Mouse (Mus musculus): Measurements from ENCODE around the gene Gapvd1. TPM values are rescaled to one million over a fixed set of nuclear protein-coding genes. Genes with fewer than 3 reads are reported as not detected.
"Not testable (repeated sequence)": the region's sequence is repeated elsewhere in the genome, so short reads cannot be mapped to it uniquely, and the experiment has no call there.

Gene Gapvd1
- polyA plus RNA-seq, 1 experiment from 2014 or later: 90.4 TPM

GRCm38 (mm10) chr2:34762174-34762573, 7.1 kb upstream of the Gapvd1 start:
- Histone ChIP-seq H3K9me3 (no peaks in the 10 kb centered on the region; the same call in 1 of the 2 replicates), H3K4me3 (no peak overlapping the region), H3K36me3 (no peaks in the 10 kb centered on the region), H3K27me3 (ENCODE audit: insufficient read depth, poor library complexity, severe bottlenecking) (no peaks in the 10 kb centered on the region), H3K27ac (no peak overlapping the region), H3K4me1 (replicated peaks) (no peaks in the 10 kb centered on the region)
- DNase-seq (ENCODE audit: low spot score): no peak
- WGBS: 89% methylated on average over 2 of the region's 2 CpGs

GRCm38 (mm10) chr2:34761272-34761671, 6.2 kb upstream of the Gapvd1 start:
- not testable (repeated sequence) for H3K9me3 ChIP-seq; H3K27me3 ChIP-seq (ENCODE audit: insufficient read depth, poor library complexity, severe bottlenecking); H3K27ac ChIP-seq; H3K4me3 ChIP-seq; H3K36me3 ChIP-seq; H3K4me1 ChIP-seq (replicated peaks); DNase-seq (ENCODE audit: low spot score)
- WGBS: 90% methylated on average over 5 of the region's 5 CpGs

GRCm38 (mm10) chr2:34757341-34757740, 2.3 kb upstream of the Gapvd1 start:
- DNase-seq (ENCODE audit: low spot score): no peak
- Histone ChIP-seq H3K36me3 (no peaks in the 10 kb centered on the region), H3K27me3 (ENCODE audit: insufficient read depth, poor library complexity, severe bottlenecking) (no peaks in the 10 kb centered on the region), H3K4me1 (replicated peaks) (peaks cover 18% of the 10 kb centered on the region), H3K9me3 (no peaks in the 10 kb centered on the region), H3K27ac (no peak overlapping the region), H3K4me3 (no peak overlapping the region)
- WGBS: 67% methylated on average over 1 of the region's 1 CpGs

- Histone ChIP-seq H3K36me3 (no peaks in the 10 kb centered on the region), H3K27me3 (ENCODE audit: insufficient read depth, poor library complexity, severe bottlenecking) (no peaks in the 10 kb centered on the region), H3K27ac (peak overlapping the region; percentile 98), H3K4me3 (peak overlapping the region; percentile 97), H3K4me1 (replicated peaks) (peaks cover 24% of the 10 kb centered on the region), H3K9me3 (no peaks in the 10 kb centered on the region)
- peak; percentile 90 for DNase-seq (ENCODE audit: low spot score)
- 0% methylated on average over 101 of the region's 106 CpGs for WGBS
Observed at GRCm38 (mm10) chr2:34753811-34754550, 1.1 kb downstream of the Gapvd1 start.

- no peak for DNase-seq (ENCODE audit: low spot score)
- Histone ChIP-seq H3K4me3 (no peak overlapping the region), H3K9me3 (no peaks in the 10 kb centered on the region), H3K27me3 (ENCODE audit: insufficient read depth, poor library complexity, severe bottlenecking) (no peaks in the 10 kb centered on the region), H3K36me3 (peaks cover 21% of the 10 kb centered on the region), H3K27ac (no peak overlapping the region), H3K4me1 (replicated peaks) (peaks cover 23% of the 10 kb centered on the region)
- whole genome bisulfite sequencing: 88% methylated on average over 2 of the region's 2 CpGs
Observed at GRCm38 (mm10) chr2:34750245-34750644, 4.8 kb downstream of the Gapvd1 start.

GRCm38 (mm10) chr2:34748479-34748878, 6.6 kb downstream of the Gapvd1 start:
- DNase-seq (ENCODE audit: low spot score): no peak
- Histone ChIP-seq H3K9me3 (no peaks in the 10 kb centered on the region), H3K4me3 (no peak overlapping the region), H3K27me3 (ENCODE audit: insufficient read depth, poor library complexity, severe bottlenecking) (no peaks in the 10 kb centered on the region), H3K27ac (no peak overlapping the region), H3K4me1 (replicated peaks) (peaks cover 17% of the 10 kb centered on the region), H3K36me3 (peaks cover 30% of the 10 kb centered on the region)
- 94% methylated on average over 4 of the region's 4 CpGs for WGBS

GRCm38 (mm10) chr2:34745673-34746072, 9.4 kb downstream of the Gapvd1 start:
- H3K27ac ChIP-seq: no peak overlapping the region
- no peak overlapping the region for H3K4me3 ChIP-seq
- WGBS: 95% methylated on average over 2 of the region's 2 CpGs
- H3K4me1 ChIP-seq (replicated peaks): no peaks in the 10 kb centered on the region
- no peak for DNase-seq (ENCODE audit: low spot score)
- no peaks in the 10 kb centered on the region for H3K9me3 ChIP-seq
- H3K36me3 ChIP-seq: peaks cover 42% of the 10 kb centered on the region
- no peaks in the 10 kb centered on the region for H3K27me3 ChIP-seq (ENCODE audit: insufficient read depth, poor library complexity, severe bottlenecking)

GRCm38 (mm10) chr2:34744476-34744875, 10.6 kb downstream of the Gapvd1 start:
- no peak for DNase-seq (ENCODE audit: low spot score)
- Histone ChIP-seq H3K36me3 (peaks cover 42% of the 10 kb centered on the region), H3K4me3 (no peak overlapping the region), H3K9me3 (no peaks in the 10 kb centered on the region), H3K27me3 (ENCODE audit: insufficient read depth, poor library complexity, severe bottlenecking) (no peaks in the 10 kb centered on the region), H3K4me1 (replicated peaks) (no peaks in the 10 kb centered on the region), H3K27ac (no peak overlapping the region)
- WGBS: 97% methylated on average over 8 of the region's 8 CpGs

- Histone ChIP-seq H3K4me1 (replicated peaks) (no peaks in the 10 kb centered on the region), H3K27ac (no peak overlapping the region), H3K27me3 (ENCODE audit: insufficient read depth, poor library complexity, severe bottlenecking) (no peaks in the 10 kb centered on the region), H3K4me3 (no peak overlapping the region), H3K36me3 (peaks cover 38% of the 10 kb centered on the region), H3K9me3 (no peaks in the 10 kb centered on the region)
- 97% methylated on average over 8 of the region's 8 CpGs for WGBS
- DNase-seq (ENCODE audit: low spot score): no peak
Observed at GRCm38 (mm10) chr2:34742675-34743074, 12.4 kb downstream of the Gapvd1 start.

- no peaks in the 10 kb centered on the region for H3K27me3 ChIP-seq (ENCODE audit: insufficient read depth, poor library complexity, severe bottlenecking)
- H3K4me1 ChIP-seq (replicated peaks): no peaks in the 10 kb centered on the region
- 92% methylated on average over 12 of the region's 12 CpGs for WGBS
- H3K27ac ChIP-seq: no peak overlapping the region
- H3K9me3 ChIP-seq: no peaks in the 10 kb centered on the region
- no peak for DNase-seq (ENCODE audit: low spot score)
- peaks cover 31% of the 10 kb centered on the region for H3K36me3 ChIP-seq
- H3K4me3 ChIP-seq: no peak overlapping the region
Observed at GRCm38 (mm10) chr2:34741390-34742159, 13.5 kb downstream of the Gapvd1 start.

- H3K36me3 ChIP-seq: peaks cover 21% of the 10 kb centered on the region
Observed at GRCm38 (mm10) chr2:34739684-34740391, 15.2 kb downstream of the Gapvd1 start.

GRCm38 (mm10) chr2:34737911-34738310, 17.1 kb downstream of the Gapvd1 start:
- Histone ChIP-seq H3K36me3 (peaks cover 21% of the 10 kb centered on the region), H3K4me1 (replicated peaks) (no peaks in the 10 kb centered on the region), H3K9me3 (no peaks in the 10 kb centered on the region), H3K27me3 (ENCODE audit: insufficient read depth, poor library complexity, severe bottlenecking) (no peaks in the 10 kb centered on the region), H3K4me3 (no peak overlapping the region), H3K27ac (no peak overlapping the region)
- 67% methylated on average over 1 of the region's 1 CpGs for WGBS
- no peak for DNase-seq (ENCODE audit: low spot score)

More at GRCm38 (mm10) chr2:34739684-34740391, 15.2 kb downstream of the Gapvd1 start:
- no peaks in the 10 kb centered on the region for H3K9me3 ChIP-seq
- no peaks in the 10 kb centered on the region for H3K27me3 ChIP-seq (ENCODE audit: insufficient read depth, poor library complexity, severe bottlenecking)
- H3K4me1 ChIP-seq (replicated peaks): no peaks in the 10 kb centered on the region
- H3K4me3 ChIP-seq: no peak overlapping the region
- WGBS: 82% methylated on average over 1 of the region's 1 CpGs
- H3K27ac ChIP-seq: no peak overlapping the region
- no peak for DNase-seq (ENCODE audit: low spot score)

GRCm38 (mm10) chr2:34736626-34737025, 18.4 kb downstream of the Gapvd1 start:
- no peak overlapping the region for H3K27ac ChIP-seq
- 86% methylated on average over 1 of the region's 1 CpGs for WGBS
- H3K4me3 ChIP-seq: no peak overlapping the region
- peaks cover 9% of the 10 kb centered on the region; the same call in 1 of the 2 replicates for H3K36me3 ChIP-seq
- H3K27me3 ChIP-seq (ENCODE audit: insufficient read depth, poor library complexity, severe bottlenecking): no peaks in the 10 kb centered on the region
- H3K4me1 ChIP-seq (replicated peaks): no peaks in the 10 kb centered on the region
- DNase-seq (ENCODE audit: low spot score): no peak
- H3K9me3 ChIP-seq: no peaks in the 10 kb centered on the region

Data from hindbrain, embryonic 10.5 days (tissue).